Mouse (Mus musculus): ENCODE measurements at regions not wholly inside any gene's neighbourhood (a gene's known extent, or its start where the extent isn't known, plus 50 kb on each side); places are given as distances from the start of the nearest gene placed in this dataset.
A peak's percentile ranks its signal among the peaks of the same experiment; 100 is the strongest.

- Histone ChIP-seq H3K36me3 (replicated peaks) (no peaks in the 10 kb centered on the region), H3K4me1 (peaks cover 13% of the 10 kb centered on the region), H3K27ac (no peak overlapping the region), H3K9ac (no peak overlapping the region), H3K9me3 (no peaks in the 10 kb centered on the region), H3K4me3 (replicated peaks) (no peak overlapping the region), H3K27me3 (no peaks in the 10 kb centered on the region), H3K4me2 (no peak overlapping the region)
- WGBS: 69% methylated on average over 3 of the region's 3 CpGs
- ATAC-seq (ENCODE audit: low FRiP score): no peak
These were observed 101.2 kb upstream of the Mpp6 start for GRCm38 (mm10) chr6:50008869-50009268.

- WGBS: 77% methylated on average over 7 of the region's 7 CpGs
- Histone ChIP-seq H3K4me2 (no peak overlapping the region), H3K36me3 (replicated peaks) (no peaks in the 10 kb centered on the region), H3K4me3 (replicated peaks) (no peak overlapping the region), H3K9ac (no peak overlapping the region), H3K27ac (no peak overlapping the region), H3K9me3 (no peaks in the 10 kb centered on the region), H3K4me1 (peaks cover 13% of the 10 kb centered on the region), H3K27me3 (no peaks in the 10 kb centered on the region)
- no peak for ATAC-seq (ENCODE audit: low FRiP score)
These were observed 100.7 kb upstream of the Mpp6 start for GRCm38 (mm10) chr6:50009339-50009738.

- Histone ChIP-seq H3K36me3 (replicated peaks) (no peaks in the 10 kb centered on the region), H3K27me3 (no peaks in the 10 kb centered on the region), H3K4me2 (no peak overlapping the region), H3K4me1 (peaks cover 13% of the 10 kb centered on the region), H3K27ac (no peak overlapping the region), H3K9me3 (no peaks in the 10 kb centered on the region), H3K4me3 (replicated peaks) (no peak overlapping the region), H3K9ac (no peak overlapping the region)
- ATAC-seq (ENCODE audit: low FRiP score): no peak
- WGBS: 76% methylated on average over 5 of the region's 5 CpGs
These were observed 100.2 kb upstream of the Mpp6 start for GRCm38 (mm10) chr6:50009856-50010255.

GRCm38 (mm10) chr6:50011071-50011470 lies 99.0 kb upstream of the Mpp6 start:
- no peaks in the 10 kb centered on the region for H3K36me3 ChIP-seq (replicated peaks)
- 86% methylated on average over 12 of the region's 12 CpGs for WGBS
- H3K27me3 ChIP-seq: no peaks in the 10 kb centered on the region
- H3K4me2 ChIP-seq: no peak overlapping the region
- H3K9ac ChIP-seq: no peak overlapping the region
- no peak overlapping the region for H3K4me3 ChIP-seq (replicated peaks)
- no peak overlapping the region for H3K27ac ChIP-seq
- ATAC-seq (ENCODE audit: low FRiP score): no peak
- H3K4me1 ChIP-seq: peaks cover 13% of the 10 kb centered on the region
- H3K9me3 ChIP-seq: no peaks in the 10 kb centered on the region

GRCm38 (mm10) chr6:50011746-50012453 lies 98.1 kb upstream of the Mpp6 start:
- H3K9ac ChIP-seq: no peak overlapping the region

GRCm38 (mm10) chr6:50013067-50013466 lies 97.0 kb upstream of the Mpp6 start:
- Histone ChIP-seq H3K9ac (no peak overlapping the region), H3K27ac (no peak overlapping the region), H3K36me3 (replicated peaks) (no peaks in the 10 kb centered on the region), H3K4me2 (no peak overlapping the region), H3K9me3 (no peaks in the 10 kb centered on the region), H3K4me1 (peaks cover 13% of the 10 kb centered on the region), H3K4me3 (replicated peaks) (no peak overlapping the region), H3K27me3 (no peaks in the 10 kb centered on the region)
- 72% methylated on average over 5 of the region's 5 CpGs for WGBS
- no peak for ATAC-seq (ENCODE audit: low FRiP score)

More at GRCm38 (mm10) chr6:50011746-50012453, 98.1 kb upstream of the Mpp6 start:
- WGBS: 62% methylated on average over 5 of the region's 5 CpGs
- H3K4me1 ChIP-seq: peaks cover 13% of the 10 kb centered on the region
- no peak overlapping the region for H3K4me3 ChIP-seq (replicated peaks)
- H3K27ac ChIP-seq: no peak overlapping the region
- no peak for ATAC-seq (ENCODE audit: low FRiP score)
- no peaks in the 10 kb centered on the region for H3K36me3 ChIP-seq (replicated peaks)
- H3K27me3 ChIP-seq: no peaks in the 10 kb centered on the region
- H3K4me2 ChIP-seq: no peak overlapping the region
- H3K9me3 ChIP-seq: no peaks in the 10 kb centered on the region

GRCm38 (mm10) chr6:50013842-50014241 lies 96.2 kb upstream of the Mpp6 start:
- Histone ChIP-seq H3K4me1 (peaks cover 13% of the 10 kb centered on the region), H3K9me3 (no peaks in the 10 kb centered on the region), H3K4me3 (replicated peaks) (no peak overlapping the region), H3K36me3 (replicated peaks) (no peaks in the 10 kb centered on the region), H3K4me2 (no peak overlapping the region), H3K9ac (no peak overlapping the region), H3K27ac (no peak overlapping the region), H3K27me3 (no peaks in the 10 kb centered on the region)
- no peak for ATAC-seq (ENCODE audit: low FRiP score)
- WGBS: 90% methylated on average over 7 of the region's 7 CpGs

- Histone ChIP-seq H3K4me3 (replicated peaks) (no peak overlapping the region), H3K9me3 (no peaks in the 10 kb centered on the region), H3K4me1 (peaks cover 6% of the 10 kb centered on the region; the same call in 1 of the 2 replicates), H3K27me3 (no peaks in the 10 kb centered on the region), H3K4me2 (no peak overlapping the region), H3K36me3 (replicated peaks) (no peaks in the 10 kb centered on the region), H3K9ac (no peak overlapping the region), H3K27ac (no peak overlapping the region)
- no peak for ATAC-seq (ENCODE audit: low FRiP score)
- WGBS: 88% methylated on average over 6 of the region's 6 CpGs
These were observed 82.1 kb upstream of the Mpp6 start for GRCm38 (mm10) chr6:50027981-50028380.

- Histone ChIP-seq H3K4me1 (peaks cover 9% of the 10 kb centered on the region; the same call in 1 of the 2 replicates), H3K9me3 (no peaks in the 10 kb centered on the region), H3K4me2 (no peak overlapping the region), H3K36me3 (replicated peaks) (no peaks in the 10 kb centered on the region), H3K4me3 (replicated peaks) (no peak overlapping the region), H3K27me3 (no peaks in the 10 kb centered on the region), H3K27ac (no peak overlapping the region), H3K9ac (no peak overlapping the region)
- 68% methylated on average over 10 of the region's 10 CpGs for WGBS
- no peak for ATAC-seq (ENCODE audit: low FRiP score)
These were observed 80.0 kb upstream of the Mpp6 start for GRCm38 (mm10) chr6:50029895-50030515.

- no peak for ATAC-seq (ENCODE audit: low FRiP score)
- 71% methylated on average over 5 of the region's 5 CpGs for WGBS
- no peaks in the 10 kb centered on the region for H3K27me3 ChIP-seq
These were observed 78.7 kb upstream of the Mpp6 start for GRCm38 (mm10) chr6:50031356-50031755.

GRCm38 (mm10) chr6:50032894-50033595 lies 77.0 kb upstream of the Mpp6 start:
- Histone ChIP-seq H3K27me3 (no peaks in the 10 kb centered on the region), H3K9ac (no peak overlapping the region), H3K4me2 (no peak overlapping the region), H3K4me3 (replicated peaks) (no peak overlapping the region), H3K27ac (peak overlapping the region; percentile 51; the same call in 1 of the 2 replicates), H3K36me3 (replicated peaks) (no peaks in the 10 kb centered on the region), H3K9me3 (no peaks in the 10 kb centered on the region), H3K4me1 (peaks cover 9% of the 10 kb centered on the region; the same call in 1 of the 2 replicates)
- no peak for ATAC-seq (ENCODE audit: low FRiP score)
- 73% methylated on average over 15 of the region's 15 CpGs for WGBS

More at GRCm38 (mm10) chr6:50031356-50031755, 78.7 kb upstream of the Mpp6 start:
- H3K9ac ChIP-seq: no peak overlapping the region
- H3K36me3 ChIP-seq (replicated peaks): no peaks in the 10 kb centered on the region
- no peak overlapping the region for H3K4me3 ChIP-seq (replicated peaks)
- no peak overlapping the region for H3K27ac ChIP-seq
- H3K4me1 ChIP-seq: peaks cover 9% of the 10 kb centered on the region; the same call in 1 of the 2 replicates
- H3K9me3 ChIP-seq: no peaks in the 10 kb centered on the region
- H3K4me2 ChIP-seq: no peak overlapping the region

GRCm38 (mm10) chr6:50037614-50038013 lies 72.4 kb upstream of the Mpp6 start:
- no peaks in the 10 kb centered on the region for H3K27me3 ChIP-seq
- H3K27ac ChIP-seq: no peak overlapping the region
- no peak overlapping the region for H3K4me2 ChIP-seq
- peaks cover 7% of the 10 kb centered on the region; the same call in 1 of the 2 replicates for H3K4me1 ChIP-seq
- no peaks in the 10 kb centered on the region for H3K36me3 ChIP-seq (replicated peaks)
- no peak overlapping the region for H3K9ac ChIP-seq
- ATAC-seq (ENCODE audit: low FRiP score): no peak
- H3K9me3 ChIP-seq: no peaks in the 10 kb centered on the region
- no peak overlapping the region for H3K4me3 ChIP-seq (replicated peaks)
- WGBS: 81% methylated on average over 4 of the region's 4 CpGs

All from forebrain, embryonic 12.5 days (tissue).